Mouse (Mus musculus): ENCODE data around the gene Kcnd3. TPM values are rescaled to one million over a fixed set of nuclear protein-coding genes. Genes with fewer than 3 reads are reported as not detected.

The Kcnd3 gene
- total RNA-seq, 4 experiments from 2014 or later = 48.0 to 56.8 (median 51.2) TPM

DNA sequence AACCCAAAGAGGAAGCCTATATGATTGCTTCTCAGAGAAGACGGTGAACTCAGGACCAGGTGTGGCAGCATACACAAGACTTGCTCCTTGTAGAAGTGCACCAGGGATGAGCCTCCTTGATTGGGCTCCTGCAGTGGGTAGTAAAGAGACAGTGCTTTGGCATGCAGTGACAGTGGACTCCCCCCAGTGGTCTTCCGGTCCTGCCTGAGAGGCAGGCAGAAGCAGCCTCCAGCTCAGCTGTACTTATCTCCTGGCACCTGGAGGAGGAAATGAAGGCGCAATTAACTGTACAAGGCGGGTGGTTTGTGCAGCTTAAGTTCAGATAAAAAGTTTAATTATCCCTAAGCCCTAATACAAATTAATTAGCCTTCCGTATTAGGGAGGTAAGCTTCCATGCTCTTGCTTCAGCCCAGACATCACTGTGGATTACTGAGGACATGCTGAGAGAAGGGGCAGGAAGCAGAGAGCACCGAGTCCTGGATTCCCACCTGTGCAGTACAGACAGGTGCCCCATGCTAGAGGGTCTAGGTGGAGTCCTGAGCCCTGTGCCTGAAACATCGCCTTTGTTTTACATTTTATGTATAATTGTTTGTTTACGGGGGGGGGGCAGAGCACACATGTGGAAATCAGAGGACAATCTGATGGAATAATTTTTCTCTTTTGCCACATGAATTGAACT, 196.9 kb downstream of the Kcnd3 start:
- no peak for DNase-seq (ENCODE audit: low spot score in 2 of 2)

DNA sequence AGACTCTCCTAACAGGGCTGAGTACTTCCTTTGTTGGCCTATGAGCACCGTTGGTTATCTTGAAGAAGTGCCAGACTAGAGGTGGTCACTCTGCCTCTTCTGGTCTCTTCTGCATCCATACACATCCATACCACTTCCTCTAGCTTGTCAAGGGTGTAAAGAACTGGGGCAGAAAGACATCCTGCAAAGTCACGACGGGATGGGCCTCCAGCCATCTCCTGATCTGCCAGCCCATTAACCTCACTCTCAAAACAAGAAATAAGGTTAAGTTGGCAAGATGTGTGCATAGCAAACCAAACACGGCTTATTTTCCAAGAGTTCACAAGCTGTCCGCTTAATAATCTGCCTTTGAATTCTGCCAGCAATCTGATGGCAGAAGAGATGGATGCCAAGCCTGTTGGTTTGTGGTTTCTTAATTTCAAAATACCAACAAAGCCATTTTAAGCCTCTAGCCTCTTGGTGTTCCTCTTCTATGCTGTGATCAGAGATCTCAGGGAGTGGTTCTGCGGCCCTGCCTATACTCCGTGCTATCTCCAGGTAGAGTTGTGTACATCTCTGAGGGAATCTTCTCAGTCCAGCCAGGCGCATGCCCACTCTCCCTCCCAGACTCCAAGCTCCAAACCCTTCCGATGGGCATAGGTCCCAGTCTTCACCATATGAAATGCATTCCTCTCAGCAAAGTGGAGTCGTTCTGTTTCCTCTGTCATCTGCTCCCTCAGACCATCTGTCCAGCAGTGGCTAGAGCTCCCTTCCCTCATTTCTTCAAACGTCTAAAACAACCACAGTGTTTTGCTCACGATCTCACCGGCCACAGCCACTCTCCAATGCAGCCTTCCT, 201.6 kb downstream of the Kcnd3 start:
- DNase-seq (ENCODE audit: low spot score in 2 of 2) = peak in 1 of 2 experiments; percentile 35

DNA sequence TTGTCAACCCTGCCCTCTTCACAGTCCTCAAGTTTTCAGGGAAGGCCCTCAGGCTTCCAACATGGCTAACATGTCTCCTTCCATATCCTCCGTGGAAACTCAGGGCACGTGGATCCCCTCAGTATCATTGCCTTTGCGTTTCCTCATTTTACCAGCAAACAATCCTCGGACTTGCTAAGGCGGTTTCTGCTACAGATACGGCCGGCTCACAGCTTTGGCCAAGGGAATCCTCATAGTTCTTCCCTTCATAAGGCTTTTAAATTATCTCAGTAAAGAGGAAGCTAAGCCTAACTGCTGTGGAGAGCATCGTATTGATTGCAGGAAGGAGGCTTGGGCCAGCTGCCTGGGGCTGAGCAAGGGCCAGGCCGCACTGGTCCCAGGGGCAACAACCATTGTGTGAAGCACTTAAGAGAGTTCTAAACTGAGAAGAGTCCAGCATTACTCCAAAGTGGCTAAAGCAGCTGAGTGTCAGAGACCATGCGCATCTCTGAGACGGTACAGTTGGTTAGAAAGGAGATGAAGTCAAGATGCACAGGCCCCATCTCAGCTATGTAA, 203.0 kb downstream of the Kcnd3 start:
- no peak for DNase-seq (ENCODE audit: low spot score in 2 of 2)

DNA sequence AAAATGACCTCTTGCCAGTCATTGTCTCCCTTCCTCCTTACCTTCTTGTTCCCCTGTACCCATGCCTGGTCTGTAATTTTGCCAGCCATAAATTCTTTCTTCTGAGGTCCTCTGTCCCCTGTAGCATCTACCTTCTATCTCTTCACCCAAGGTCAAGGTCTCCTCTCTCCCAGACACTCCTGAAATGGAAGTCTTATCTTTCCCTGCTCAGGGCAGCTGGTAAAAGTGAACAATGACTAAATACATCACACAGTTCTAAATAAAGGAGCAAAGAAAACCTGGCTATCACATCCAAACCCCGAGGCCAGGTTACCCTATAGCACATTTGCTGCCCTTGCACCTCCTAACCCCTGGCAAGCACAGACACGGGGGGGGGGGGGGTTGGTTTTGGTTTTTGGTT, 208.4 kb downstream of the Kcnd3 start:
- no peak for DNase-seq (ENCODE audit: low spot score in 2 of 2)

DNA sequence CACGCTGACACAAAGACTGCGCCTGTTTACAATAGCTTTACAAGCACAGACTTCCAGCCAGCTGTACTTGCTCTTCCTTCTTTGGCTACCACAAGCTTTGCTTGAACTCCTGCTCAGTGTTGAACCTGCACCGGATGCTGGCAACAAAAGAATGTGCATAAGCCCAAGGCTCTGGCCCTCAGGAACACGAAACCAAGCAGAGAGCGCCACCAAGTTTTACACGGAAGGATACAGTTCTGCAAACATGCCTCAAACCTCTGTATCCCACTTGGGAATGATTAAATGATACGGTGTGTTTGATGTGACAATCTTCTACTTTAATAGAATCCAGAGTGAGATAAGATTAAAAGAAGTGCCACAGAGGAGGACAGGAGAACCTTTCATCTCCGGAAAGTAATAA, 210.9 kb downstream of the Kcnd3 start:
- no peak for DNase-seq (ENCODE audit: low spot score in 2 of 2)

DNA sequence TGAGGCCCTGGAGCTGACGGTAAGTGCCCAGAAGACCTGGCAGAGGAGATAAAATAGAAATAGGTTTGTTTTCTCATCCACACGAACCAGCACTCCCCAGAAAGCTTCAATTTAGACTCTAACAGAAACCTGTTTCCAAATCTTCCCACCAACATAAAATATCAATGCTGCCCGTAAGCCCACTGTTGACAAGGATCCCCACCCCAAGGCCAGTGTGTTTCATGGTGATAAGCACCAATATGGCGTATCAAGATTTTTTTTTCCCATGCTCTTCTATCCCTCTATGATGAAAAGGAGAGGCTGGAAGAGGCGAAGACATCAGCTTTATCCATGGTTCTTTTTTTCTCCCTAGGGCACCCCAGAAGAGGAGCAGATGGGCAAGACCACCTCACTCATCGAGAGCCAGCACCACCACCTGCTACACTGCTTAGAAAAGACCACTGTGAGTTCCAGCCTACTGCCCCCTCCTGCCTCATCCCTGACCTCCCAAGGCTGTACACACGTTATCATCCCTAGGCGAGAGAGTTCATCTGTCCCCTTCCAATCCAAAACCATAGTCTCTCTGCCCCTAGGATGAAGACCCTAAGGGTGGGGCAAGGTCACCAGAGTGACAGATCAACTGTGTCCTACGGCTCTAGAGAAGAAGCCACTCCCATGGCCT, 213.1 kb downstream of the Kcnd3 start:
- no peak for DNase-seq (ENCODE audit: low spot score in 2 of 2)

DNA sequence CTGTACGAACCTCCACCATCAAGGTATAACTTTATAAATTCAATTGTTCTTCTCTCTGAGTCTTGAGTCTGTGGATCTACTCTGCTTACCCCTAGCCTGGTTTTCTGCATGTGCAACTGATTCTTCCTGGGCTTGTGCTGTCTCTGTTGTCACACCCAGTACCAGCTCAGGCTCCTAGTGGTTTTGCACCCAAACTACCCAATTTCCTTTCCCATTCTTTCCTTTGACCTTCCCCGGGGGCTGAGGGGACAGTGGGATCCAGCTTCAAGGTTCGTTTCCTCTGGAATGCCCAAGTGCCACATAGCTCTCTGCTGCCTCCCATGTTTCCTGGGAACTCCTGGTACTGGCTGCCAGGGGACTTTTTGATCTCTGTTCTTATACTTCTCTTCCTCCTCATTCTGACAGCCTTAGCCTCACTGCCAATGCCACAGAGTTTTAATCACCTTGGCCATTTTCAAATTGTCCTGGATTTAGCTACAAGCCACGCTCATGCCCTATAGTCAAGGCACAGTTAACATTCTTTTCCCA, 214.9 kb downstream of the Kcnd3 start:
- DNase-seq (ENCODE audit: low spot score in 2 of 2) = no peak

DNA sequence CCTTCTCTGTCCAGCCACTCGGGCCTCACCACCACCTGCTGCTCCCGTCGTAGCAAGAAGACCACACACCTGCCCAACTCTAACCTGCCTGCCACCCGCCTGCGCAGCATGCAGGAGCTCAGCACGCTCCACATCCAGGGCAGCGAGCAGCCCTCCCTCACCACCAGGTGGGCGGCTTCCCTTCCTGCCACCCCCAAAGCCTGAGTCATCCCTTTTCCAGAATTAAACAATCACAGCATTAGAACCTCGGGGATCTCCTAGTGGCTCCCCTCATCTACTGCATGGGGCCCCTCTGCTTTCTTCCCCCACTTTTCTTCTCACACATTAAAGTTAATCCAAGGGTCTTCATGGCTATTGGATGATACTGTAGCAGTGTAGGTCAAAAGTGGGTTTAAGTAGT, 216.0 kb downstream of the Kcnd3 start:
- peak in 1 of 2 experiments; percentile 60 for DNase-seq (ENCODE audit: low spot score in 2 of 2)

DNA sequence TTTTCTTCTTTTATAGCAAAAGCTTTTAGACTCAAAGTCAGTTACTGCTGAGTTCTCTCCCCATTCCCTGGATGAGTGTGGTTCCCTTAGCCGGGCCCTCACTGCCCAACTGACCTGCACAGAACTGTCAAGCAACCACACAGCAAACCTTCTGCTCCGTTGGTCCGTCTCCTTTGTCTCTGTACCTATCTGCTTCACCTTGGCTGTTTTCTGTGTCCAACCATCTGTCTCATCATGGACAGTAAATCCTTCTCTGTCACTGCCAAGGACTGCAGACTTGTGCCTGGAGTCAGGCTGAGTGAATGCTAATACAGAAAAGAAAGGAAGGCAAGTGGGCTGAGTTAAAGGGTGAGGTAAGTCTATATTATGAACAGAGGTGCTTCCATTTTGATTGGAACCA, 217.6 kb downstream of the Kcnd3 start:
- no peak for DNase-seq (ENCODE audit: low spot score in 2 of 2)

DNA sequence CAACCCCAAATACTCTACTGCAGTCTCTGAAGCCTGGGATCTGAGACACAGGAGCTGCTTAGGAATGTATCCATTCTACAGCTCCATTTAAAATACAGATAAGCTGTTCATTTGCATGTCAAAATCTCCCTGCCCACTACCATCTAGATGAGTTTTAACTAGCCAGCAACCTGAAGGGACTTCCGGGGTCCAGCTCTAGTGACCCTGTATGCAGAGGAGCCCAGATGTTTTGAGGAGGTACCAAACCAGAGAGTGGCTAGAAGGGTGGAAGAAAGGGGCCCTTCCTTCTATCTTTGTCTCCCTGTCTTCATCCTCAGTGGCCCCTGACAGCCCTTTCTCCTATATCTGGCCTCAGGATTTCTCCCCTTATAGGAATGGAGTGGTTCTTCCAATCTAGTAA, 218.7 kb downstream of the Kcnd3 start:
- DNase-seq (ENCODE audit: low spot score in 2 of 2) = no peak

DNA sequence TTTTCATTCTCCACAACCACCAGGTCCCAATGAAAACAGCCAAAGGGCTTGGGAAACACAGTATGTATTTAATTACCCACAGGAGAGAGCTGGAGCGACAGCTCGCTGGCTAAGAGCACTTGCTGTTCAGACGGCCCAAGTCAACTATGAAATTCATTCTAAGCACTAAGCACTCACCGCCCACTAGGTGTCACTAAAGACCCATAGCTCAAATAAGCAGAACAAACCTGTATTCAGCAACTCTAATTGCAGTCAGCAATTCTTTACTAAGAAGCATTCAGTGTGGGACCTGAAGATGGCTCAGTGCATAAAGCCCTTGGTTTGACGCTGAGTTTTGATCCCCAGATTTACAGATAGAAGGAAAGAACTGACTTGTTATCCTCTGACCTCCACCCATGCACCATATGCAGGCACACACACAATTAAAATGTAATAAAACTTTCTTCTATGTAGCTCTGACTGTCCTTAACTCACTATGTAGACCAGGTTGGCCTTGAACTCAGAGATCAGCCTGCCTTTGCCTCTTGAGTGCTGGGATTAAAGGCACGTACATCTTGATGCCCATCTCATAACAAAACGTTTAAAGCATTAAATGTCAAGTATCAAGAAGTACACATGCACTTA, 222.6 kb downstream of the Kcnd3 start:
- DNase-seq (ENCODE audit: low spot score in 2 of 2) = no peak

DNA sequence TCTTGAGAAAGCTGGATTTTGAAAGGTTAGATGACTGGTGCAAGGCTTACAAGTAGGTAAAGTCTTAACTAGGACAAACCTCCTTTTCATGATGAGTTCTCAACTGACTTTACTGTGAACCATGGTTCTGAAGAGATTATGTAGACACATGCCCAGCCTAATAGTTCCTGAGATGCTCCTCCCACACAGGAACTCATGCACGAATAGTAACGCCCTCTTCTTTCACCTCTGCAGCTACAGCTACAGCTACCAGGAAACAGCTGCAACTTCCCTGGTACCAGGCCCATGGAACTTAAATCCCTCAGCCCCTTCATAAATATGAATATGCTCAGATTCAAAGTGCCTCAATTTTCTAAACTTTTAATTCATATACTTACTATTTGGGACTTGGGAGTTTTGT, 223.8 kb downstream of the Kcnd3 start:
- DNase-seq (ENCODE audit: low spot score in 2 of 2) = no peak

DNA sequence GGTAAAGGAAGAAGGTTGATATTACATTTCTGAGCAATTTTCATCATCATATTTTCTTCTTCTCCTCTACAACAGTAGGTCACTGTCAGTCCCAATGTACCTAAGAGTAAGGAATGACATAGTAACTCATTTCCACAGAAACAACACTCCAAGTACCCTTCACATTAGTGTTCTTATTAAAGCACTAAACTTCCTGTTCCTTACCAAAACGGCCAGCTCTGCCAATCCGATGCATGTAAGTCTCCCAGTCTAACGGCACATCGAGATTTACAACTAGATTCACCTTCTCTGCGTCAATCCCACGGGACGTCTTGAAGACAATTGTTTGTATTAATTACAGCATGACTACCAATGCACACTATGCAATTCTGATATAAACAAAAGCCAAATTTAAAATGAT, 228.2 kb downstream of the Kcnd3 start:
- DNase-seq (ENCODE audit: low spot score in 2 of 2) = no peak

DNA sequence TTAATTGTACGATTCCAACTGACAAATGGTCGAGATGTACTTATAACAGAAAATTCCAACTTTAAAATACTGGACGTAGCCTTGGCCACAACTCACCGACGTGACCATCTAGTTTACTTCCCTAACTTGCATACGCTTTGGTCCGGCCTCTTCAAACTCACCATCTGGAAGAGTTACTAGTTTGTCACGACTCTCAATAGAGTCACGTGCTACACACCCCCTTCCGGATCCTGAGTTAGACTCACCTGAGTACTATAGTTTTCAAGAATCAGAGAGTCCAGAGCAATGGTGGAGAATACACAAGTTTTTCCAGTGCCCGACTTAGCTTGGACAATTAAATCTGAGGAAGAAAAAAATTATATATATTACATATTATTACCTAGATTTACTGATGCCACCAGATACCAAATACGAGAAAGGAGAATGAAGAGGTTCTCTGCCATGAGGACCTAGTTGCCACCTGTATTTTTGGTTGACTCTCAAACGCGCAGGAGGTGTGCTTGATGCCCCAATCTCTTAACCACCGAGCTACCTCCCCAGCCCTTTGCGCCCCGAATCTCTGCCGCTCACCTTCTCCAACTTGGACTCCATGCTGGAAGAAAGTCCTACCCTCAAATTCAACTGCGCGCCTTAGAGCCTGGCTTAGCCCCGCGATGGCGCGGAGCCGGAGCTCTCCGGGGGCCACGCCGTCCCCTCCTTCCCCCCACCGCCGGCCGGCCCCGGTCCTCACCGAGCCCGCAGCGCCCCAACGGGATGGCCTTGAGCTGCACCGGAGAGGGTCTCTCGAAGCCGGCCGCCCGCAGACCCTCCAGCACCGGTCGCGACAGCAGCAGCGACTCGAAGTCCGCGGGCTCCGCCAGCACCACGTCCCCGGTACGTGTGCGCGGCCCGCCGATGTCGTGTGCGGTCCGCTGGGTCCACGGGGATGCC, 234.5 kb downstream of the Kcnd3 start:
- no peak for DNase-seq (ENCODE audit: low spot score in 2 of 2)

DNA sequence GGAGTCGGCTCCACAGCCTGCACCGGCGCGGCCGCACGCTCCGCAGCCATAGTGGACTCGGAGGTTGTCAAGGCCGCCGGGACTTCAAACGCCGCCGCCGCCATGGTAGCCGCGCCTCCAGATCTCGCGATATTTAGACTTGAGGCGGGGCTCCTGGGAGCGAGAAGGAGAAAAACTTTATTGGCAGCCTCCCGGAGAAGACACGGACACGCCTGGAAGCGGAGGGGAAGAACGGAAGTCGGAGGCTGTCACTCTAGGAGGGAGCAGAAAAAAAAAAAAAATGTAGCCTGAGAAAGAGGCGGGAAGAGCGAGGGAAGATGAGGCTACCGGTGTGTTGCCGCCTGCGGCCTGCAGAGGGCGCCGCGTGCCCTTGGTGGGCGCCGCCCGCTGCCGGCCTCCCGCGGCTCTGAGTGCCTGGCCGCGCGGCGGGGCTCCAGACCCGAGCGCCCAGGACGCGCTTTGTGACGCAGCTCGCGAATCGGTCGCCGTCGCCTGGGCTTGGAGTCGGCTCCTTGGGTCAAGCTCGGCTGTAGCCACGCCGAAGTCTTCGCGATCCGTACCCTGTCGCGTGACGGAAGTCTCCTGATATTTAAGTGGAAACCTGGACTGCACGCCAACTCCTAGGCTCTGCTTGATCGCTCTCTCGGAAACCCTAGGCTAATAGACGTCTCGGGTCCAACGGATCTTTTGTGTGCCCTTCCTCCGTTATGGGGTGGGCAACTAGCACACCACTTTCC, 235.4 kb downstream of the Kcnd3 start, which contains the start of gene Ddx20:
TSS of gene Ddx20 (minus strand) at position 251 of the 737 bp plus-strand sequence.
- DNase-seq (ENCODE audit: low spot score in 2 of 2) = peak; percentile 78 to 95

DNA sequence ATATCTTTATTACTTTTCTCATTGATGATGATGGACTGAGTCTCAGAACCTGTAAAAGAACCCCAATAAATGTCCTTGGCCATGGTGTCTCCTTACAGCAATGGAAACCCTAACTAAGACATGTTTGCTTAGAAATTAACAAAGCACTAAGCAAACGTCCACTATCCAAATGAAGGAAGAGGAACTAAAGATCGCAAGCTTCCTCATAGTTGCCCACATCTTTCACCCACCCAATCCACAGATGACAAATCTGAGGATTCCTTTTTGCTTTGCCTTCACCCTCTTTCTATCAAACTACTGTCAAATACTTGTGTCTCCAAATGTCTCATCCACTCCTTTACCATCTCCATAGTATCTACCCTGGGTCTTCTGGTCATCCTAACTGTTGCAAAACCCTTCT, 236.4 kb downstream of the Kcnd3 start:
- DNase-seq (ENCODE audit: low spot score in 2 of 2) = no peak

DNA sequence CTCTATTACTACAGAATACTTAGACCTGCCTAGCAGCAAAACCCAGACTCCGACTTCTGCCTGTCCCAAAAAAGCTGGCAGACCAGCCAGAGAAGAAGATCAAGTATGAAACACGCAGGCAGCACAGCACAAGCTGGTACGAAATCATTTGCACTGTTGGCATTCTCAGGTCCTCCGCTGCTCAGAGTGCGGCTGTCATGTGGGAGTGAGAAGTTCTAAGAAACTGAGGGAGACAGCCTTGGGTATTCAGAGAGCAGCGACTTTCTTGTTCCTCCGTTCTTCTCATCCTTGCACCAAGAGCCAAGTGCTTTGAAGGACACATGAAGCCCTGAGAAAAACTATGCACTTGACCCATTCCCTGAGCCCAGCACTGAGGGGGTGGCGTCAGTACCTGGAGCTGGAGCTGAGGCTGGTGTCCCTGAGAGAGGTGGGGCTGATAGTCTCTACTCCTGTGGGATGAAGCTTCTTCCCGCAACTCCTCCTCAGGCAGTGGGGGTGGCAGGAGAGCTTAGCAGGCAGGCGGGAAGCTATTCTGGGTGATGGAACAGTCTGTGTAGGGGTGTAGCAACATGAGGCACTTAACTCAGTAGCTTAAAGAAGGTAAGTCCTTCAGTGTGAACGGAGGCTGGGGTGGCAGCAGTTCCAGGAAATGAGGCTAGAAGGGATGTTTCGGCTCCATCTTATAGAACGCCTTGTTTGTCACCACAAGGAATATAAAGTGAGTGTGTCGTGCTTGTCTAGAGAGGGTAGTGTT, 241.4 kb downstream of the Kcnd3 start:
- DNase-seq (ENCODE audit: low spot score in 2 of 2) = peak in 1 of 2 experiments; percentile 95

Data from left cerebral cortex, adult 8-10 months (tissue).